Mouse (Mus musculus): ENCODE data around the gene Apol11a.
"Not testable (repeated sequence)": the region's sequence is repeated elsewhere in the genome, so short reads cannot be mapped to it uniquely, and the experiment has no call there.

The Apol11a gene

GRCm38 (mm10) chr15:77507966-77508365 is at the start of gene Apol11a:
TSS of gene Apol11a (plus strand) at chr15:77508271.
- peak in 1 of 2 experiments; percentile 3 for DNase-seq

- DNase-seq: not testable (repeated sequence)
Measured at GRCm38 (mm10) chr15:77474699-77475390, 33.2 kb upstream of the Apol11a start.

DNA sequence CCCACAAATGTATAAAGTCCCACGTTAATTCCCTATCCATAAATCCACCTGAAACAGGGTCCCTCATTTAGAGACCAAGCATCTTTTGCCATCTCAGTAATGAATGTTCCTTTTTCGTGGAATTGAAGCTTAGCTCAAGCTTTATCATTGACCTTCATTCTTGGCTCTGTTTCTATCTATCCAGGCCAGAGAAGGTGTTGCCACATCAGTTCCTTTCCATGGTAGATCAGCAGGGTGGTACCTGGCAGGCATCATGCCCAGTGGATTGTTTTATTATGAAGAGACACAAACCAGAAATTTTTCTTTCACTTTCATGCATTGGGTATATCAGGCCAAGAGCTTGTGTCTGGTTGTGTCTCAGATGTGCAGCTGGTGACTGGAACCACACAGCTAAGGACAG is 31.4 kb upstream of the Apol11a start, which contains the start of gene Apol10a:
Apol10a (plus strand) TSS at position 355 of the 400 bp plus-strand sequence.
- not testable (repeated sequence) for DNase-seq

DNA sequence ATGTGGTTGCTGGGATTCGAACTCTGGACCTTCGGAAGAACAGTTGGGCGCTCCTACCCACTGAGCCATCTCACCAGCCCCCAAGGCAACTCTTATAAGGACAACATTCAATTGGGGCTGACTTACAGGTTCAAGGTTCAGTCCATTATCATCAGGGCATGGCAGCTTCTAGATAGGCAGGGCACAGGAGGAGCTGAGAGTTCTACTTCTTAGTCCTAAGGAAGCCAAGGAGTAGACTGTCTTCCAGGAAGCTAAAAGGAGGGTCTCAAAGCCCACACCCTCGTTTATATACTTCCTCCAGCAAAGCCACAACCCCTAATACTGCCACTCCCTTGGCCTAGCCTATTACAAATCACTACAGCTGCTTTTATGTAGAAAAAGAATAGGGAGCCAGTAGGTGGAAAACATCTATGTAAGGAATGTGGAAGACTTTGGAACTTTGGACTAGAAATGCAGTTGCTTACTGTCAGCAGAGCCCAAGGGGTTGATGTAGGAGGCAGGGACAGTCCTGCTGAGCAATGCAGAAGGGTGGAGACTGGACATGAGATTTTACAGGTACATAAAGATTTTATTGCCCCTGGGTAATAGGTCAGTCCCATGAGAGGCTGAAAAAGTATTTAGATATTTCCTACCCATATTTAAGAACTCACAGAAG is 25.8 kb upstream of the Apol11a start:
- no peak for DNase-seq

DNA sequence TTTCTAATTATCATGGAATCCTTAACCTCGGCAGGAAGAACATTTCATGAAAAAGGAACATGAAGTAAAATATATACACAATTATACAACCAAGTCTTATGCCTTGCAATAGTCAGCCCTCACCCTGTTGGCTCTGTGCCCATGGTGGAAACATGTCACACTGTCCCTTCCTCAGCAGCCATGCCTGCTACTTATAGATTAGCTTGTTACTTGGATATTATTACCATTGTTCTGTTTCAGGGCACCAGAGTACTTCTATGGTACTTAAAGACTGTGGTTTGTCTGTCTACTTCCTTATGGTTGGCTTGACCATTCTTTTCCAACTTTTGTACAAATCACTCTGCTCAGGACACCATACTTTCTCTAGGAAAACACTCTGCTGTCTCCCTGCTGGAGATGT is 14.9 kb upstream of the Apol11a start:
- DNase-seq: not testable (repeated sequence)

DNA sequence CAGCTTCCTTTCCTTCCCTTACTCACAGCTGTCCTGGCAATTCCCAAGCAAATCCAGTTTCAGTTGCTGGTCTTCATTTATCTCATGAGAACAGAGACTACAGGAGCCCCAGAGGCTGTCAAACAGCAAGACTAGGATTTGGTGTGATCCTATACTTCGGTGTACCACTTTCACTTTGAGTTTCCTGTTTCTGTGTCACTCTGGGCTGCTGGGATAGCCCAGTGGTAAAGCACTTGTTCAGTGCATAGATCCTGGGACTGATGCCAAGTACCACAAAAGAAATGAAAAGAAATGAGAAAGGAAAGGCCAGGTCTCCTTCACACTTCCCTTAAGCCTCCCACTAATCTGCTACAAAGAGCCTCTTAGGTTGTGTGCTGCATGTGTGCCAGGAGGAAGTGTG is 13.4 kb upstream of the Apol11a start:
- DNase-seq: not testable (repeated sequence)

DNA sequence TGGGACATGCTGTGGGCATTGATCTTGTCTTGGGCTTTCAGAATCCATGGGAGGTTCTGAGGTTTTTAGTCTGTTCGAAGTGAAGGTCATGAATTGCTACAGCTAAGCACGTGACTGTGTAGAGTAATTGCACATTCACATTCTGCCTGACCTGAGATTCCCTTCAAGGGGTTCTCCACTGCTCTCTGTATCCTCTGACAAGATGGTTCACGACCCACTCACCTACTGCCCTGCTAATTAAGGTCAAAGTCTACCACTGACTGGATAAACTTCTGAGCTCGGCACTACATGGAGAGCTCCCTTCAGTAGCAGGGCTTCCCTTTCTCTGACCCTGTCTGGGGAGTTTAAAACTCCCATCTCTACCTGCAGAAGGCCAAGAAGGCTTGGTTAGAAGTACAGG is 12.5 kb downstream of the Apol11a start:
- DNase-seq: not testable (repeated sequence)

DNA sequence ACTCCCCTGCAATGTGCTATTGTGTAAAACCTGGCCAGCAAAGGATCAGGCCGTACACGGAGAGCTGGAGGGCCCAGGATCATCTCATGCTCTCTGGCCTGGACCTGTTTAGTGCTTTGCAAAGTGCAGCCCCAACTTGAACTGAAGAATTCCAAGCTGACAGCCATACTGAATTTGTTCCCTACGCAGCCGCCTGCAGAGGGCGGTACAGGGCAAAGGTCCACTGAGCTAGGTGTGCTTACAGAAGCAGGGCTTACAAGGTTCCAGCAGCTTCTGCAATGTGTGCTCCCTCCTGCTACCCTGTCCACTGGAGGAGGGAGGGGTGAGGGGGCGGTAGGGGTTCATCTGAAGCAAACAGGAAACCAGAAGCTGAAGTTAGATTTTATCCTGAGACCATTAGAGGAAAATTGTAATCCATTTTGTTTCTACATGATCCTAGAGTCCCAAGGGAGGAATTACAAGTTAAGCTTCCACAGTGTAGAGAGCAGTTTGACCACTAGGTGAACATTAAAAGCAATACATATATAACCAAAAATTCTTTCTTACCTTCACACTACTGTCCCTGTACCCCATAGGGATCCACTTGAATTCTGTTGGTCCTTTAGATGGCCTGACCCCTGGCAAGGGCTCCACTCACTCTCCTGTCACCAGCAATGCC is 15.2 kb downstream of the Apol11a start:
- DNase-seq: peak; percentile 53 to 76

- DNase-seq: no peak
Measured at GRCm38 (mm10) chr15:77533216-77533615, 25.1 kb downstream of the Apol11a start, which contains the start of gene Apol7c. TSS of gene Apol7c (minus strand) at chr15:77533316.

DNA sequence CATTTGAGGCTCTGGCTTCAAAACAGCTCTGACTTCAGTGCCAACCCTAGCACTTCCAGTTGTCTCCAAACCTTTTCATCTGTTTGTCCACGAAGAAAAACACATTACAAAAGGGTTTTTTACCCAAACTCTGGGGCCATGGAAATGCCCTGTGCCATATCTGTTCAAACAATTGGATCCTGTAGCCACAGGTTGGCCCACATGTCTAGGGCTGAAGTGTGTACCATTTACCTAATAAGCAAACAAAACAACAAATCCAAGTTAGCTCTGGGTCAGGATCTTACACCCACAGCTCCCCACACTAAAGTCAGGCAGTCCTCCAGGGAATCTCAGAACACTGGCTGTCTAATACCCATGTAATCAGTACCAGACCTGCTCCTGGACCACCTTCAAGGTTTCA is 31.1 kb downstream of the Apol11a start:
- not testable (repeated sequence) for DNase-seq

- DNase-seq: no peak
Measured at GRCm38 (mm10) chr15:77561792-77562191, 53.7 kb downstream of the Apol11a start, which contains the start of gene 1700025B11Rik. TSS of gene 1700025B11Rik (minus strand) at chr15:77561892.

DNA sequence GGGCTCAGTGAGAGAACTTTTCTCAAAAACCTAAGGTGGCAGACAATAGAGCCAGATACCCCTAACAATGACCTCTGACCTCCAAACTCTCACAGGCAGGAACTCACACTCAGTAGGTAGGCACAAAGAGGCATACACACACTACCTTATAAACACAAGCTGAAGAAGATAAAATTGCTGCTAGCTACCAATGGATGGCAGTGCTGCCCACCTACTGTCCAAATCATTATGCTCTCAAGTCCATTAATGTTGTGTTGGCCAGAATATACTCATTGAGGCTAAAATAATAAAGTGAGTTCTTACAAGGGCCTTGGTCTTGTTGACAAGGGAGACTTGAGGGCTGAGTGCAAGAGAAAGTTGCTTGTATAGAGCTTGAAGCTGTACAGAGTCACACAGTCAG is 55.1 kb downstream of the Apol11a start:
- DNase-seq: no peak
